Mouse (Mus musculus): ENCODE measurements around the gene Prr15.

Gene Prr15

DNA sequence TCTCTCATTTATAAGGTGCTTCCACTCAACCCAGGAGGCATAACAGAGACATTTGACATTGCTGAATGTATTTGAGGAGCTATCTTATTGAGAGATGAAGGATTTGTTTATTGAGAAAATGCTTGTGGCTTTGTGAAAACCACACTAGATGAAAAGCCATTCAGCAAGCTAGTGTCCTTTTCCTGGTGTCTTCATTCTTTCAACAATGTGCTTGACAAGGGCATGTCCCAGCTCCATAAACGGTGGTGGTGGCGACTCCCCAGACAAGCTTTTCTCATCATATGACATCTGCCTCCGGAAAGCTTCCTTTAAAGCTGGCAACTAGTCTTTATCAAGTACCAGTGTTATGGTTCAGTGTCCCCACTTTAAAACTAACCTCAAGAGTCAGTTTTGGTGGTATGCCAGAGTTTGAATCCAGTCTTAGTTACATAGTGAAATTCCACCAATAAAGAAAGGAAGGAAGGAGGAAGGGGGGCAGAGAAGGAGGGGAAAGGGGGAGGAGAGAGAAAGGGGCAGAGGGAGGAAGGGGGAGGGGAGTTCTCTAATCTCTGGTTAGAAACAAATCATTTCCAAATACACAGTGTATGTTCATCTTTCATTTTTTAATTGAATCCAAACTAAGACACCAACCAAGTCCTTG is at the start of gene Prr15:
TSS of gene Prr15 (plus strand) at position 590 of the 640 bp plus-strand sequence.
- Histone ChIP-seq H3K4me3 (replicated peaks; ENCODE audit: low read length) (peak within 1 kb of the TSS; percentile 77), H3K27me3 (ENCODE audit: insufficient read depth, low read length) (peaks cover 64% of the 10 kb centered on the region), H3K36me3 (ENCODE audit: insufficient read depth, low read length) (no peaks in the 10 kb centered on the region), H3K4me1 (replicated peaks; ENCODE audit: low read depth, low read length) (peaks cover 34% of the 10 kb centered on the region), H3K9me3 (ENCODE audit: low read length) (no peaks in the 10 kb centered on the region)
- TF ChIP-seq NANOG (IDR thresholded peaks at IDR 0.05; ENCODE audit: borderline replicate concordance, low read length) (no peak), POU5F1 (IDR thresholded peaks at IDR 0.05; ENCODE audit: borderline replicate concordance, low read length) (no peak), CTCF (conservative IDR thresholded peaks at IDR 0.05; ENCODE audit: low read length) (no peak)

DNA sequence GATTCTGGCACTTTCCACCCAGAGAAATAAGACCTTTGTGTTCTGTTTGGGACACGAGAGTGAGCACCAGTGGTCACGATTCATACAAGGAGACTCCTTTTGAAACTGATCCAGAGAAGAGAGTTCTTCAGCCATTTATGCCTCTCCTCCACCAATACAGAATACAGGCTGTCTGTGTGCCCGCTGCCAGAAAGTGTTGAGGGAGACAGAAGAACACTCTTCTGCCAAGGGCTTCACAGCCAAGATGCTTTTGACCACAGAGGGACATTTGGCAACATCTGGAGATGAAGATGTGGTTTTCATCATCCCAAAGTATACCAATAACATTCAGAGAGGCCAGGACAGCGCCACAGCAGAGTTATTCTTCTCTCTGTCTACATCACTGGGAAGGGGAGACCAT is 48.4 kb upstream of the Prr15 start:
- Histone ChIP-seq H3K36me3 (ENCODE audit: insufficient read depth, low read length) (no peaks in the 10 kb centered on the region), H3K9me3 (ENCODE audit: low read length) (no peaks in the 10 kb centered on the region), H3K4me1 (replicated peaks; ENCODE audit: low read depth, low read length) (peaks cover 48% of the 10 kb centered on the region), H3K27me3 (ENCODE audit: insufficient read depth, low read length) (no peaks in the 10 kb centered on the region), H3K4me3 (replicated peaks; ENCODE audit: low read length) (no peak overlapping the region)
- TF ChIP-seq POU5F1 (IDR thresholded peaks at IDR 0.05; ENCODE audit: borderline replicate concordance, low read length), result no peak
- TF ChIP-seq CTCF (conservative IDR thresholded peaks at IDR 0.05; ENCODE audit: low read length), result no peak

DNA sequence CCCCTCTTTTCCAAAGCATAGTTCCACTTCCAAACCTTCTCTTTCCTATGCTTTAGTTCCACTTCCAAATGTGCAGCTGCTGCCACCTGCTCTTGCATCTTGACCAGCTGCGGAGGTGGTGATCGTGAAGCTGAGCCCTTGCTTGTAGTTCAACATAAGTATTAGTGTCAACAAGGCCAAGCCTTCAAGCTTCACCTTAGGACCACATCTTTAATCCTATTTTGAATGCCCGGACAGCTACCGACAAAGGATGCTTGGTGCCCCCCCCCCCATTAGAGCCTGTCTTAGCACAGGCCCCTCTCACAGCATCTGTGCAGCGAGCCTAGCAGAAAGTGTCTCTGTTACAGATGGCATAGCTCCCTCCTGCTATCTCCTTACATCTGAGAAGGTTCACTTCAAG is 47.8 kb upstream of the Prr15 start:
- Histone ChIP-seq H3K4me3 (replicated peaks; ENCODE audit: low read length) (no peak overlapping the region), H3K4me1 (replicated peaks; ENCODE audit: low read depth, low read length) (peaks cover 50% of the 10 kb centered on the region), H3K27me3 (ENCODE audit: insufficient read depth, low read length) (no peaks in the 10 kb centered on the region), H3K36me3 (ENCODE audit: insufficient read depth, low read length) (no peaks in the 10 kb centered on the region), H3K9me3 (ENCODE audit: low read length) (no peaks in the 10 kb centered on the region)
- no peak for TF ChIP-seq CTCF (conservative IDR thresholded peaks at IDR 0.05; ENCODE audit: low read length)
- TF ChIP-seq NANOG (IDR thresholded peaks at IDR 0.05; ENCODE audit: borderline replicate concordance, low read length), result no peak
- TF ChIP-seq POU5F1 (IDR thresholded peaks at IDR 0.05; ENCODE audit: borderline replicate concordance, low read length), result no peak

DNA sequence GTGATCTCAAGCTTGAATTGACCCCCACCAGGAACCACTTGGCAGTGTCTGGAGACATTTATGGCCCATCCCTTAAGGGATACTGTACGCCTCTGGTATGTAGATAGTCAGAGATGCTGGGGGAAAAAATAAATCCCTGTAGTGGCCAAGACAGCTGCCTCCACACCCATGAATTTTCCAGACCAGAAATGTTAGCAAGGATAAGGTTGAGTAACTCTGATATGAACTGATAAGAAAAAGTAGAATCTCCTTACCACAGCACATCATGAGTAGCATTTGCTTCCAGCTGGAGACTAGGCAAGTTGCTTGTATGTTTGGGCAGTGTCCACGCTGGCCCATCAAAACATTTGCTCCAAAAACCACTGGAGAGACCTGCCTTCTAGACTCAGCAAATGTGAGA is 47.0 kb upstream of the Prr15 start:
- Histone ChIP-seq H3K4me3 (replicated peaks; ENCODE audit: low read length) (no peak overlapping the region), H3K4me1 (replicated peaks; ENCODE audit: low read depth, low read length) (peaks cover 53% of the 10 kb centered on the region), H3K9me3 (ENCODE audit: low read length) (no peaks in the 10 kb centered on the region), H3K36me3 (ENCODE audit: insufficient read depth, low read length) (no peaks in the 10 kb centered on the region), H3K27me3 (ENCODE audit: insufficient read depth, low read length) (no peaks in the 10 kb centered on the region)
- no peak for TF ChIP-seq POU5F1 (IDR thresholded peaks at IDR 0.05; ENCODE audit: borderline replicate concordance, low read length)
- no peak for TF ChIP-seq NANOG (IDR thresholded peaks at IDR 0.05; ENCODE audit: borderline replicate concordance, low read length)
- no peak for TF ChIP-seq CTCF (conservative IDR thresholded peaks at IDR 0.05; ENCODE audit: low read length)

DNA sequence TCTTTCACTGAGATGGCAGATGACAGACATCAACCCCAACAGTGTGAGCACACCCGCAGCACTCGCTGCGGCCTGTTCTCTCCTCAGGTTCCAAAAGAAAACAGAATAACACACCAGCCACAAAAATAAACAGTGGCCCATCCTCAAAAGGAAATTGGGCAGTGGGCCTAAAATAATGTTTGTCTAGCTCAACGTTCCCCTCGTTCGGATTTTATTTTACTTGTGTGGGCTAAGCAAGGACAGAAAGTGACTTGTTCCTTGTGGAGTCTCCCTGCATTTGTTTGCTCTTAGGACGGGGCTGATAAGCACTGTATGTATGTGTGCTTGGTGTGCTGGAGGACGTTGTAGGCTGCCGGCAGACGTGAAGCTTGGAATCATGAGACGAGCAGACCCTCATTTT is 46.2 kb upstream of the Prr15 start:
- Histone ChIP-seq H3K4me3 (replicated peaks; ENCODE audit: low read length) (no peak overlapping the region), H3K36me3 (ENCODE audit: insufficient read depth, low read length) (no peaks in the 10 kb centered on the region), H3K27me3 (ENCODE audit: insufficient read depth, low read length) (no peaks in the 10 kb centered on the region), H3K4me1 (replicated peaks; ENCODE audit: low read depth, low read length) (peaks cover 60% of the 10 kb centered on the region), H3K9me3 (ENCODE audit: low read length) (no peaks in the 10 kb centered on the region)
- TF ChIP-seq POU5F1 (IDR thresholded peaks at IDR 0.05; ENCODE audit: borderline replicate concordance, low read length) (no peak), NANOG (IDR thresholded peaks at IDR 0.05; ENCODE audit: borderline replicate concordance, low read length) (no peak), CTCF (conservative IDR thresholded peaks at IDR 0.05; ENCODE audit: low read length) (no peak)

DNA sequence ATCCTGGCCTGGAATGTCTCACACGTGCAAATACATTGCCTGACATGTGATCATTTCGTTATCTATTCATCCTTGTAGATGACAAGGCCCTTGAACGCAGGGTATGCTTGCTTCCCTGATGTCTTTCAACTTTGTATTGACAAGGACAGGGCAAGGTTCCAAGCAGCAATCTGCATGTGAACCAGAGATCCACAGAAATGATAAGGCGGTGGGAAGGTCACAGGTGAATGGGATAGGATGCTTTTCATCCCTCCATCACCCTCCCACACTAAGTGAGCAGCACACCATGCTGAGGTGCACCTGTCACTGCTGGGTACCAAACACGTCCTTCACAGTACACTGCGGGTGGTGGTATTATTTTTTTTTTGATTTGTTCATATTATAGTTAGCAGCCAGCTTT is 45.4 kb upstream of the Prr15 start:
- Histone ChIP-seq H3K9me3 (ENCODE audit: low read length) (no peaks in the 10 kb centered on the region), H3K27me3 (ENCODE audit: insufficient read depth, low read length) (no peaks in the 10 kb centered on the region), H3K4me3 (replicated peaks; ENCODE audit: low read length) (no peak overlapping the region), H3K4me1 (replicated peaks; ENCODE audit: low read depth, low read length) (peaks cover 68% of the 10 kb centered on the region), H3K36me3 (ENCODE audit: insufficient read depth, low read length) (no peaks in the 10 kb centered on the region)
- TF ChIP-seq NANOG (IDR thresholded peaks at IDR 0.05; ENCODE audit: borderline replicate concordance, low read length), result no peak
- no peak for TF ChIP-seq CTCF (conservative IDR thresholded peaks at IDR 0.05; ENCODE audit: low read length)
- no peak for TF ChIP-seq POU5F1 (IDR thresholded peaks at IDR 0.05; ENCODE audit: borderline replicate concordance, low read length)

DNA sequence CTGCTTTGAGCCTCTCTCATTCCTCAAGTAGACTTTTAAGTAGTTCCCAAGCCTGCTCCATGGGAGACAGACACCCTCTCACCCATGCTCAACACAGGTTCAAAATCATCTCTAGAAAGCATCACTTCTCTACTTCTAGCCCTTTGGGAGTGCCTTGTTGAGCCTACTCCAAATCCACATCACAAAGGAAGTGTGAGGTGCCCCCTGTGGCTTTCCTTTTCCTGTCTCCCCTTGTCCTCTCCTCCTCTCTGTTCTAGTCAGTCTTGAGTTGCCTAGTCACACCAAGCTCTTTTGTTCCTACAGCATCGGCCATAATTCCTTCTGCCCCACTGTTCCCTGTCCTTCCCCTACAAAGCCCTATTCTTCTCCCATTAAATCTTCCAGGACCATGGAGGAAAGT is 42.3 kb upstream of the Prr15 start:
- TF ChIP-seq POU5F1 (IDR thresholded peaks at IDR 0.05; ENCODE audit: borderline replicate concordance, low read length) (no peak), NANOG (IDR thresholded peaks at IDR 0.05; ENCODE audit: borderline replicate concordance, low read length) (peak; percentile 75; the same call in 1 of the 2 replicates)
- peaks cover 51% of the 10 kb centered on the region for H3K4me1 ChIP-seq (replicated peaks; ENCODE audit: low read depth, low read length)
- H3K36me3 ChIP-seq (ENCODE audit: insufficient read depth, low read length), result no peaks in the 10 kb centered on the region
- H3K27me3 ChIP-seq (ENCODE audit: insufficient read depth, low read length), result no peaks in the 10 kb centered on the region
- H3K9me3 ChIP-seq (ENCODE audit: low read length), result no peaks in the 10 kb centered on the region
- H3K4me3 ChIP-seq (replicated peaks; ENCODE audit: low read length), result no peak overlapping the region

DNA sequence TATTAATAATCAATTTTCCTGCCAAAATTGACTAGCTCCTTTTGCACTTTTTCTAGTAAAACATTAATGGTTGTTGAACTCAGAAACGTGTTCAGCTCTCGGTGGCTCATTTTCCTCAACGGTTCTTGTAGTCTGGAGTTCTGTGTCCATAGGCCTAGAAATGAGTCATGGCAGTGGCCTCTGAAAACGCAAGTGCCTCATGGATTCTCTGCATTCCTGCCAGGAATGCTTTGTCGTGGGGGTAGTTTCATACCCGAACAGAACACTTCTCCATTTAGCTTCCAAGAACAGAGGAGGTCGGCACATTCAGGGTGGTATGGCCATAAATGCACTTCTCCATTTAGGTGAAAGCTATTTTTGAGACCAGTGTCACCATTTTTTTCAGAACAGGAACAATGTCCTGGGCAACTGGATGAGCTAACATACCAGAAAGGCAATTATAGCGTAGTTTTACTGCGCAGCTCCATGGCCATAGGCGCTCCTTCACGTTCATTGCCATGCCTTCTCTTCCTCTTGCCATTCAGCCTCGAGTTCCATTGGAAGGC is 41.4 kb upstream of the Prr15 start:
- Histone ChIP-seq H3K4me3 (replicated peaks; ENCODE audit: low read length) (no peak overlapping the region), H3K36me3 (ENCODE audit: insufficient read depth, low read length) (no peaks in the 10 kb centered on the region), H3K4me1 (replicated peaks; ENCODE audit: low read depth, low read length) (peaks cover 44% of the 10 kb centered on the region), H3K27me3 (ENCODE audit: insufficient read depth, low read length) (no peaks in the 10 kb centered on the region), H3K9me3 (ENCODE audit: low read length) (no peaks in the 10 kb centered on the region)
- TF ChIP-seq CTCF (conservative IDR thresholded peaks at IDR 0.05; ENCODE audit: low read length), result no peak

DNA sequence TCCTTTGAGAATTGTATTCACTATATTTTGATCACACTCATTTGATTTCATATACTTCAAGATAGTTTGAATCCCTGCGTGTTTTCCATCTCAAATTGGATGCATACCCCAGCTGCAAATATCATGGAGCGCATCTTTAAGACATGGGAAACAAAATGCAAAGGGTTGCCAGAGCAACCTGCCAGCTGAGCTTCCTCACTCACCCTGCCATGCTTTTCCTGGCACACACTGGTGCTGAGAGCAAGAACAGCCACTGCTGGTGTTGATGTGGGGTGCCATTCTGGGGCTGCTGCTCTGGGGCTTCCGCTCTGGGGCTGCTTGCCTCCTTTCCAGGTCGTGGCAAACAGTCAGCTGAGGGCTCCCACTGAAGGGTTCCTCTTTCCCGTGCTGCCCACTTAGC is 38.8 kb upstream of the Prr15 start:
- Histone ChIP-seq H3K4me1 (replicated peaks; ENCODE audit: low read depth, low read length) (peaks cover 33% of the 10 kb centered on the region), H3K27me3 (ENCODE audit: insufficient read depth, low read length) (no peaks in the 10 kb centered on the region), H3K36me3 (ENCODE audit: insufficient read depth, low read length) (no peaks in the 10 kb centered on the region), H3K4me3 (replicated peaks; ENCODE audit: low read length) (no peak overlapping the region), H3K9me3 (ENCODE audit: low read length) (no peaks in the 10 kb centered on the region)
- TF ChIP-seq POU5F1 (IDR thresholded peaks at IDR 0.05; ENCODE audit: borderline replicate concordance, low read length) (no peak), CTCF (conservative IDR thresholded peaks at IDR 0.05; ENCODE audit: low read length) (no peak), NANOG (IDR thresholded peaks at IDR 0.05; ENCODE audit: borderline replicate concordance, low read length) (no peak)
